Mouse (Mus musculus): ENCODE measurements around the gene Lamc2.

DNA sequence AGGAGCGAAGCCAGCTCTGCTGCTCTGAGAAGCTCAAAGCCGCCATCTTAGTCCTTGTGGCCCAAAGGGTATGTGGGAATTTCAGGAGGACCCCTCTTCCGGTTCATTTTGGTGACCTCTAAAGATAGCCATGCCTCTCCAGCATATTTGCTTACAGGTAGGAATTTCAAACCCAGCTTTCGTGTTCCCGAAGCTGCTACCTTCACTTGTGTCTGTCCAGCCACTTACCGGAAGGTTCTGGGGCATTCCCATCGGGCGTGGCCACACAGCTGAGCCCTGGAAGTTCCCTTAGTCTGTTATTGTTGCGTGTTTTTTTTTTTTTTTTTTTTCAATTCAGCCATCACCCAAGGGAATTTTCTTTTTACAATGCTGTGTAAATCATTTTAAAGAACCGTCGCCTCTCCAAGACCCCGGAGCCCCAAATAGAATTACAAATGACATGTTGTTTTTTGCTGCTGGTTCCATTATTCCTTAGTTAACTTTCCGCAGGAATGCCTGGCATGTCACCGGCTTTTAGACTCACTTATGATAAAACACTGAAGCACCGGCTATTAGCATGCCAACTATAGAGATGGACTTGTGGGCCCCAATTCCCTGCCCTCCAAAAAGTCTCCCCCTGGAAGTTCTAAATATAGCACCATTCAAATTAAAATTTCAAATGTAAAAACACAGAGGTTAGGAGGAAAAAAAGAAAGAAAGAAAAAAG lies 5.1 kb upstream of the Lamc2 start:
- no peak for TF ChIP-seq GATA1 (IDR thresholded peaks at IDR 0.05; ENCODE audit: borderline replicate concordance, low read length)
- TF ChIP-seq FLI1 (IDR thresholded peaks at IDR 0.05; ENCODE audit: low read length), result no peak

All from megakaryocyte, embryonic 14.5 days (primary cell).